Mouse (Mus musculus) skeletal muscle tissue, postnatal 0 days (tissue): ENCODE data around the gene Nfkbia. TPM values are rescaled to one million over a fixed set of nuclear protein-coding genes. Genes with fewer than 3 reads are reported as not detected.

ENCODE experiments used
- polyA plus RNA-seq: library from polyadenylated mRNA; unstranded; fragments of >200 nt; fragmentation: Nextera tagmentation; extraction: Ambion mirVana; gene quantifications from 2 replicates; pipeline ENCODE4 v1.2.1, GENCODE M21; 2015

The Nfkbia gene
- polyA plus RNA-seq: 69.8 and 86.8 TPM in 2 replicates

DNA sequence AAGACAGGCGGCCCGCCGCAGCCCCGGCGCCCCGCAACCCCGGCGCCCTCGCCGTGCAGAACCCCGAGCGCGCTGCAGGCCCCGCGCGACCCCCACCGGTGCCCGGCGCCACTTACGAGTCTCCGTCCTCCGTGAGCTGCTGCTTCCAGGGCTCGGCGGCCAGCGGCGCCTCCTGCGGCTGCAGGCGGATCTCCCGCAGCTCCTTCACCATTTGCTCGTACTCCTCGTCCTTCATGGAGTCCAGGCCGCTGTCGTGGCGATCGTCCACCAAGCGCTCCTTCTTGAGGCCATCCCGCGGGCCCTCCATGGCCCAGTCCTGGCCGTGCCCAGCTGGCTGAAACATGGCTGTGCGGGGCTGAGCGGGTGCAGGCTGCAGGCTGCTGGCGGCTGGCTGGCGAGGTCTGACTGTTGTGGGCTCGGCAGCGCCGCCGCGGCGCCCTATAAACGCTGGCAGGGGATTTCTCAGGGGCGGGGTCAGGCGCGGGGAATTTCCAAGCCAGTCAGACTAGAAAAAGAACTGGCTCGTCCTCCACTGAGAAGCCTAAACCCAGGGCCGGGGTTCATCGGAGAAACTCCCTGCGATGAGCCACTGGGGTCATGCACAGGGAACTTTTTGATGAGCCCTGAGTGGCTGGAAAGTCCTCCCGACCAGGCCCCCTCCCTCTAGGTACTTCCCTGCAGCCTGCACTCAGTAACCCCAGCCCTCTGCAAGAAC is at the start of gene Nfkbia:
Gene Nfkbia (minus strand): TSS at position 464 of the 715 bp plus-strand sequence.

Other genes starting within 250 kb of the Nfkbia start
- 6.7 and 7.6 TPM in 2 replicates for gene 1110008L16Rik, start 193.1 kb downstream of the Nfkbia start, polyA plus RNA-seq
- gene Ppp2r3c, start 189.6 kb downstream of the Nfkbia start, polyA plus RNA-seq: 9.4 and 10.9 TPM in 2 replicates
- gene Psma6, start 108.4 kb downstream of the Nfkbia start, polyA plus RNA-seq: 455 and 462 TPM in 2 replicates
- gene Aldoart2, start 72.6 kb upstream of the Nfkbia start, polyA plus RNA-seq: 0.14 and 0.27 TPM in 2 replicates
- not detected in 2 replicates for gene Insm2, start 106.8 kb upstream of the Nfkbia start, polyA plus RNA-seq